Mouse (Mus musculus) regulatory T cell (primary cell): Measurements from ENCODE around the gene Prkag2.
"Not testable (repeated sequence)": the region's sequence is repeated elsewhere in the genome, so short reads cannot be mapped to it uniquely, and the experiment has no call there.

Source experiments
- in situ Hi-C: fragments of 300-600 bp; cut with MboI, MseI; formaldehyde crosslinking; loops from one replicate; pipeline ENCODE4 v1.15.1; 2025; ENCODE audit warnings: high pct_unique_total_duplicates

Prkag2 gene

DNA sequence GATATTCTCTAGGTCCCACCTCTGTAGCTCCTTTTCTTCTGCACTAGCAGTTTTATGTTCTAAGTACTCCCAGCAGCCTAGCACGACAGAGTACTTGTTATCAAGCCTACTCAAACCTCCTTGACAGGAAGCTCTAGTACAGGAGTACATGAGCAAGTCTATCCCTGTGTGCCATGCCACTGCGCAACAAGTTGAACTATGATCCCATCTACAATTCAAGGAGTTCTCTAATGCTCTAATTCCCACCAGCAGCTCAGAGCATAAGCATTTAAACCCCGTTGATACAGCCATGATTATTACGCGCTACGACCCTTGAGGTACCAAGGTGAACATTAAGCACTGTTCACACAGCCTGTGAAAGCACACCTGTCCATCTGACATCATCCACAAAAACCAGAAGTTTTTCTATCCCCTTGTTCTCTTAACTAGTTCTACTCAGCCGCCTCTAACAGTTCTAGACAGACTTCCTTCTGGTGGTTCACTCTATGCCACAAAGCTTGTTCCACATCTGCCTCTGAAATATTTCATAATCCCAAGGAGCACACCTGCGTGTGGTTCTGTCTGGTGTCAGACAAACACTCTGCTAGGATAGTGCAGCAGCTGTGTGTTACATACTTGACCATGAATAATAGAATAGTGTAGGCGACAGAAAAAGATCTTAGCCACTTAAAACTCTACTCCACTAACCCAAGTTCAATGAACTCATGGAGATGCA, 274.2 kb downstream of the Prkag2 start:
- in situ Hi-C loops, result no loop called here

DNA sequence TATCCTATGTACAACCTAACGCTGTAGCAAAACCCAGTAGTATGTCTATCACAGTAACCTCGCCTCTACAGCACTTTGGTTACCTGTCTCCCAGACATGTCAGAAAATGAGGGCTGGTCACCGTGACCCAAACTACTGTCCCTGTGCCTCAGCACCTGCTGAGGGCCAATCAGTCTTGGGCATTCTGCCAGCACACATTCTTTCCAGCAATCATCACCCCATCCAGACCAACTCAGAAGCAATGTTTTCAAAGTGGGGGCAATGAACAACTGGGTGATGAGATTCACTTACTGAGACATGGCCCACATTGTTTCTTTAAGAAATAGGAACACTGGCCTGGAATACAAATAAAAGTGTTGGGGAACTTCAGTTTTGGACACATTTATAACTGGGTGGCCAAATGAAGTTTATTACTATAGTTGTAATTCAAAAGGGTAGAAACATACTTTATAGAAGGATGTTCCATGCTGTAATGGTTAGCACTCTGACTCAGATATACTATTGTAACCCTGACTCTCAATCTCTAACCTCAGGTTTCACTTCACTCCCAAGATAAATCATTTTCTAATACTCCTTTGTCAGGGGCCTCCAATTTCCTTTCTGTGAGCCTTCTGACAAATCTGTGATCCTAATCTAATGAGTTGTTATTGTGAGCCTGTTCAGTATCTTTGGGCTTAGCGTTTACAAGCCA, 274.9 kb downstream of the Prkag2 start:
- in situ Hi-C loops, result no loop called here

DNA sequence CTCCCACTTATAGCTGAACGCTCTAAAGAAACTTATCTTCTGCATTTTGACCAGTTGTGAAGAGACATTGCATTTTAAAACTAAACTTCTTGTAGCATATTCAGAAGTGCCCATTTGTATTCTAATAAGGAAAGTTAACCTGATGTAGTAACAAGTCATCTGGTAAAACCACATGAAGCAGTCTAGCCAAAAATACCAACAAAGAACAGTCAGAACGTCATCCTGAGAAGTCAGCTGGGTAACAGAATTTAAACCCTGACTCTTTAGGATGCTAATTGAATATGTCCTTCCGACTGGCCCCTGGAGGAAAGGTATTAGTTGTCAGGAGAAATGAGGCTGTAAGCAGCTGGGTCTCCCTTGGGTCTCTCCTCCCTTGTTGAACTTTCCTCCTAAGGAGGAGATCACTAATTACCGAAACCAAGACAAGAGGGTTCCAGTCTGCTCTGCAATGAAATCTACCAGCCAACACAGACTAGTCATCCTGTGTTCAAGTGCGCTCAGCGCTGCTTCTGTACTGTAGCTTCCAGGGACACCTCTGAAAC, 276.5 kb downstream of the Prkag2 start:
- in situ Hi-C loops, result no loop called here

DNA sequence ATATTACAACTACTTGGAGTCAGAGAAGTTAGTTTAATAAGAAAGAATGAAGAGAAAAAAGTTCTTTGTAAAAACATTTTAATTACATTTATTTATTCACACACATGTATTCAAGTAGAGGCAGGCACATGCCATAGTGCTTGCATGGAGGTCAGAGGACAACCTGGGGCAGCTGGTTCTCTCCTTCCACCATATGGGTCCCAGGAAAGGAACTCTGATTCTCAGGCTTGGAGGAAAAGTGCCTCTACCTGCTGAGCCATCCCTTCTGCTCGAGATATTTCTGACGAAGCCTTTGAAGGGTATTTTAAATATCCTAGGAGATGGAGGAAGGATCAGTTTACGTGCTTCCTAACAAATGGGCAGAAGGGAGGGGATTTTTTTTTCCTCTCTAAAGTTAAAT, 277.7 kb downstream of the Prkag2 start:
- in situ Hi-C loops, result no loop called here

DNA sequence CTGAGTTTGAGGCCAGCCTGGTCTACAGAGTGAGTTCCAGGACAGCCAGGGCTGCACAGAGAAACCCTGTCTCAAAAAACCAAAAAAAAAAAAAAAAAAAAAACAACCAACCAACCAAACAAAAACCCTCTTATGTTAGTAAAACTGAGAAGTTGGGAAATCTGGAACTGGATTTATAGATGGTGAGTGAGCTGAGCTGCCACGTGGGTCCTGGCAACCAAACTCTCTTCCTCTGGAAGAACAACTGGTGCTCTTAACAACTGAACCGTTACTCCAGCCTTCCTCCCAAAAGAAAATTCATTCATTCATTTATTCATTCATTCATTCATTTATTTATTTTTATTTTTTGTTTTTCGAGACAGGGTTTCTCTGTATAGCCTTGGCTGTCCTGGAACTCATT, 278.2 kb downstream of the Prkag2 start:
- in situ Hi-C loops, result not testable (repeated sequence)

DNA sequence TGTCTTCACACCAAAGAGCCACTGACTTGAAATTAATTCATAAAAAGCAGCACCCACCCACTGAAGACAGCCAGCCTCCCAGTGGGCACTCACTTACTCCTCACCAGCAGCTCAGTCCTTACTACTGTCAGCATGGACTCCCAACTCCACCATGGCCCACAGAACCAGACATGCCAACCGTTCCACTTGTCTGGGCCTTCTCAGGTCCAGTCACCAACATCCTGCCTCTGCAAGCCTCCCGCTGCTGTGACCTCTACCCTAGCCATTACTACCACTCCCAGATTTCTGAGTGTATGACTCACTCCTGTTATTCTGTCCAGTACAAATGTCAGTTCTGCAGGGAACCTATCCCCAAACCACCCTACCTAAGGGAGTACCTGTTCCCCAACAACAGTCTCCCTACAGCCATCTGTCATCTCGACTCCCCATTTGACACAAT, 279.0 kb downstream of the Prkag2 start:
- in situ Hi-C loops, result no loop called here

DNA sequence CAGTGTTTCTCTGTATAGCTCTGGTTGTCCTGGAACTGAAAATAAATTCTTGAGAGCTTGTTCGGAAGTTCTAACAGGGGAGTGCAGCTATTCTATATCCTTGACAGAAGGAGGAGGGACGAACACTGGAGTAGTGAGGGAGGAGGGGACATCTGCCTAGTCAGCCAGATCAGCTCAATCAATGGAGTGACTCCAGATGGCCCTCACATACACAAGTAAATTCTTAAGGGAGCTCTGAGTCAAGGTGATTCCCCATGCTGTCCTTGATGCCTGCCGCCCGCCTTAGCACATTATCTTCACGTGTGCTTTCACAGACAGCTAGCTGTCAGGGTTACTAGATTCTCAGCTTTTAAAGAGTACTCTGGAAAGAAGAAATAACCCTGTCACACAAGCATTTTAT, 279.8 kb downstream of the Prkag2 start:
- in situ Hi-C loops, result no loop called here

DNA sequence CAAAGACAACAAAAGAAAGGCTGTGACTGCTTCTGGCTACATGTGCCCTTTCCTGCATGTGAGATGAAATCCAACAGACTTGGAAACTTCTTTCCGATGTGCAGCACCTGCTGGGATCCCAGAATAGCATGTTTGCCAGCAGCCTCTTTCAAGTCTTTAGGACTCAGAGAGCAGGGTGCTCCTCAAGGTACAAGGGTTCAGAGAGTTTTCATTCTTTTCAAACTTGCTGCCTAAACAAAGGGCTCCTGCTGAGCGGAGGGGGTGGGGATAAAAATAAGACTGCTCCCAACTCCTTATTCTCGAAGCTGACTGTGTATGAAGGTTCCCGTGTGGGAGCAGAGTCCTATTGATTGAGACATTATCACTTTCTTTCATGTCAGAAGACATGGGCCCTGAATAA, 283.3 kb downstream of the Prkag2 start:
- in situ Hi-C loops, result no loop called here

DNA sequence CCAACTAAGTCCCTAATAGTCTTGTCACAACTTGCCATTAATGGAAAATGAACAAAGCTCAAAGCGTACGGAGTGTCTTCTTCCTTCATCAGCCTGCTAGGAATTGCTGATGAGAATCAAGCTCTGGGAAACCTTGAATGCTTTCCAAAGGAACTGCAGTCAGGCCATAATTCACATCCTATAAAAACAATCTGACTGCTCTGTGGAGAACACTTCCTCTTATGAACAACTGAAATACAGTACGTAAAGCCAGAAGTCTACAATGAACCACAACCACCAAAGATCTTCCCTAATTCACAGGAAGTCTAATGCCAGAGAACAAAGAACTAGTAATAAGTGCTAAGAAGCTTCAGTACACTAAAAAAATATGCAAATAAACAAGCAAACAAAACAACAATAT, 286.5 kb downstream of the Prkag2 start:
- in situ Hi-C loops, result no loop called here

DNA sequence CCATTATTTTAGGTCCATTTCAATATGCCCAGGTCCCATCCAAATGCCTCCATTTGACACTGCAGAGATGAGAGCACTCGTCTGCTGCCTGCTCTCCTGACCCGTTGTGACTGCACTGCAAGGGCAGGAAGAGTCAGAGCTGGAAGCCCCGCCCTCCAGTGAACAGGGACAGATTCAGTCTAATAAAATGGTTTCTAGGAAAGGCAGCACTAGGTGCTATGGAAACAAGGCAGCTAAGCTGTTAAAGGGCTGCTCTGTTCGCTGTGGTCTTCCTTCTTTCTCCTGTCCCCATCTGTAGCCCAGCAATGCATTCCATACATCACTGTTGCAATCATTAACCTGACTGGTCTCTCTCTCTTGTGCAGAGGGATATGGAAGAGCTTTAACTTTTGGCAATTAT, 287.4 kb downstream of the Prkag2 start:
- in situ Hi-C loops, result no loop called here
